Mouse (Mus musculus) lung, embryonic 14.5 days (tissue): Measurements from ENCODE around the gene Zfp61. TPM values are rescaled to one million over a fixed set of nuclear protein-coding genes. Genes with fewer than 3 reads are reported as not detected.

Experiments used
- ATAC-seq: fragments of 200-750 bp; cut with Nextera tagmentation; 2 replicates; pipeline ENCODE4 v1.8.0; 2017; ENCODE audit warnings: mild to moderate bottlenecking, moderate TSS enrichment, moderate library complexity; ENCODE audit not compliant: insufficient read depth
- DNase-seq: peaks from one replicate; pipeline ENCODE4 v3.0.0-alpha.2; 2015
- H3K27ac ChIP-seq: fragments of 300-500 bp; sonication (generic); 2 replicates; pipeline ENCODE4 v1.5.1; 2014; ENCODE audit warnings: low read depth, mild to moderate bottlenecking, moderate library complexity
- H3K27me3 ChIP-seq: fragments of 300-500 bp; sonication (generic); 2 replicates; pipeline ENCODE4 v1.6.1; 2014; ENCODE audit warnings: low read length, control low read depth; ENCODE audit not compliant: insufficient read depth
- H3K36me3 ChIP-seq: fragments of 300-500 bp; sonication (generic); 2 replicates; pipeline ENCODE4 v1.6.1; 2014; ENCODE audit warnings: control low read depth; ENCODE audit not compliant: insufficient read depth
- H3K4me1 ChIP-seq: fragments of 300-500 bp; sonication (generic); 2 replicates; pipeline ENCODE4 v1.6.1; 2014; ENCODE audit warnings: antibody characterized with exemption, control low read depth; ENCODE audit not compliant: insufficient read depth
- H3K4me2 ChIP-seq: fragments of 300-500 bp; sonication (generic); 2 replicates; pipeline ENCODE4 v1.6.1; 2014; ENCODE audit warnings: mild to moderate bottlenecking
- H3K4me3 ChIP-seq: fragments of 300-500 bp; sonication (generic); 2 replicates; pipeline ENCODE4 v1.5.1; 2014; ENCODE audit warnings: low read depth, low read length
- H3K9ac ChIP-seq: fragments of 300-500 bp; sonication (generic); 2 replicates; pipeline ENCODE4 v1.6.1; 2014
- H3K9me3 ChIP-seq: fragments of 300-500 bp; sonication (generic); 2 replicates; pipeline ENCODE4 v1.6.1; 2016; ENCODE audit warnings: low read depth, low read length, control low read depth
- CTCF ChIP-seq: IDR thresholded peaks from 2 replicates; pipeline ENCODE4 v1.5.1; 2016; ENCODE audit warnings: antibody characterized with exemption, low read depth
- WGBS: fragments of 180-500 bp; shearing (Covaris S2); extraction: QIAGEN DNeasy Blood & Tissue Kit; methylation state at CpG from one replicate; pipeline ENCODE4 v1.1.7; 2014; 5-methylcytosine and 5-hydroxymethylcytosine counted together
- microRNA-seq: library from miRNA; unstranded; fragments of <30 nt; microRNA quantifications from one replicate; pipeline ENCODE4, GENCODE M21; 2016; ENCODE audit warnings: borderline number of aligned reads
- polyA plus RNA-seq: library from polyadenylated mRNA; unstranded; fragments of >200 nt; fragmentation: Nextera tagmentation; extraction: Ambion mirVana; gene quantifications from 2 replicates; pipeline ENCODE4 v1.2.1, GENCODE M21; 2014

The Zfp61 gene
- polyA plus RNA-seq, 1 experiment from 2014 or later, result 32.4 TPM

GRCm38 (mm10) chr7:24254633-24255474, 46.2 kb downstream of the Zfp61 start, which contains the start of gene Zfp108:
Gene Zfp108, plus strand, starts transcription at chr7:24254794.
- WGBS, result 16% methylated on average over 21 of the region's 21 CpGs
- Histone ChIP-seq H3K27me3 (no peaks in the 10 kb centered on the region), H3K9me3 (no peaks in the 10 kb centered on the region), H3K4me2 (peak within 1 kb of the TSS; percentile 64), H3K4me1 (no peaks in the 10 kb centered on the region), H3K9ac (peak within 1 kb of the TSS; percentile 62), H3K36me3 (no peaks in the 10 kb centered on the region), H3K27ac (no peak within 1 kb of the TSS), H3K4me3 (peak within 1 kb of the TSS; percentile 48)
- TF ChIP-seq CTCF, result no peak
- DNase-seq (peak; percentile 95), ATAC-seq (peak; percentile 91)

- no peaks in the 10 kb centered on the region for H3K9me3 ChIP-seq
- no peak overlapping the region for H3K27ac ChIP-seq
- H3K4me3 ChIP-seq, result peak overlapping the region; percentile 48
- no peak overlapping the region; the same call in 1 of the 2 replicates for H3K9ac ChIP-seq
- no peak for TF ChIP-seq CTCF
- H3K27me3 ChIP-seq, result no peaks in the 10 kb centered on the region
- H3K4me1 ChIP-seq, result no peaks in the 10 kb centered on the region
- ATAC-seq (peak; percentile 70), DNase-seq (no peak)
- no peaks in the 10 kb centered on the region for H3K36me3 ChIP-seq
- 59% methylated on average over 9 of the region's 9 CpGs for WGBS
- H3K4me2 ChIP-seq, result peak overlapping the region; percentile 64
These were observed 47.0 kb downstream of the Zfp61 start for GRCm38 (mm10) chr7:24253779-24254615.

Small RNA genes lying within 50 kb of the gene (microRNA-seq; reads per million reads assigned to microRNA genes)
- not detected for gene Gm27592

Other genes with a start within 250 kb of the Zfp61 start
- gene Vmn1r183, start 248.0 kb downstream of the Zfp61 start, polyA plus RNA-seq, result not detected in 2 replicates
- 22.8 and 27.2 TPM in 2 replicates for gene Zfp180, start 219.3 kb downstream of the Zfp61 start, polyA plus RNA-seq
- 3.9 and 4.5 TPM in 2 replicates for gene Zfp112, start 188.9 kb downstream of the Zfp61 start, polyA plus RNA-seq
- 16.6 TPM in 2 replicates for gene Zfp235, start 167.1 kb downstream of the Zfp61 start, polyA plus RNA-seq
- 6.7 and 8.2 TPM in 2 replicates for gene Zfp114, start 126.2 kb downstream of the Zfp61 start, polyA plus RNA-seq
- gene Zfp111, start 89.8 kb downstream of the Zfp61 start, polyA plus RNA-seq, result 13.1 and 15.6 TPM in 2 replicates
- gene Zfp109, start 63.7 kb downstream of the Zfp61 start, polyA plus RNA-seq, result 4.3 and 4.8 TPM in 2 replicates
- 3.3 and 4.7 TPM in 2 replicates for gene Zfp108, start 46.4 kb downstream of the Zfp61 start, polyA plus RNA-seq
- gene Zfp93, start 30.8 kb downstream of the Zfp61 start, polyA plus RNA-seq, result 8.4 and 8.6 TPM in 2 replicates
- gene Zfp94, start 15.4 kb upstream of the Zfp61 start, polyA plus RNA-seq, result 8.6 and 9.8 TPM in 2 replicates
- gene Tescl, start 32.7 kb upstream of the Zfp61 start, polyA plus RNA-seq, result not detected in 2 replicates
- not detected in 2 replicates for gene Lypd5, start 48.0 kb upstream of the Zfp61 start, polyA plus RNA-seq
- gene Kcnn4, start 69.0 kb upstream of the Zfp61 start, polyA plus RNA-seq, result 1.6 and 1.7 TPM in 2 replicates
- gene Smg9, start 98.4 kb upstream of the Zfp61 start, polyA plus RNA-seq, result 21.5 and 24.5 TPM in 2 replicates
- 0.14 TPM in 1 of 2 replicates, not detected in the other for gene Irgc1, start 151.1 kb upstream of the Zfp61 start, polyA plus RNA-seq
- gene Plaur, start 161.3 kb upstream of the Zfp61 start, polyA plus RNA-seq, result 18.1 and 20.2 TPM in 2 replicates
- gene Cadm4, start 180.8 kb upstream of the Zfp61 start, polyA plus RNA-seq, result 0.34 and 0.72 TPM in 2 replicates
- gene Zfp428, start 205.8 kb upstream of the Zfp61 start, polyA plus RNA-seq, result 36.2 and 37.7 TPM in 2 replicates
- gene AC161166.1, start 211.2 kb upstream of the Zfp61 start, polyA plus RNA-seq, result 0.32 and 0.47 TPM in 2 replicates
- 8.0 and 9.3 TPM in 2 replicates for gene Irgq, start 229.5 kb upstream of the Zfp61 start, polyA plus RNA-seq
- not detected in 2 replicates for gene Pinlyp, start 244.9 kb upstream of the Zfp61 start, polyA plus RNA-seq
- 96.6 and 121 TPM in 2 replicates for gene Xrcc1, start 245.1 kb upstream of the Zfp61 start, polyA plus RNA-seq